Mouse (Mus musculus) T-cell, adult 2 months (primary cell): ENCODE results near the gene Ablim1.

Experiments
- DNase-seq: peaks from one replicate; pipeline ENCODE4 v3.0.0; 2022; ENCODE audit warnings: low spot score

Ablim1 gene

GRCm38 (mm10) chr19:57010064-57010463 is 304.7 kb downstream of the Ablim1 start:
- DNase-seq = no peak

- no peak for DNase-seq
Measured at GRCm38 (mm10) chr19:57009653-57010052, 305.1 kb downstream of the Ablim1 start.

GRCm38 (mm10) chr19:57007781-57008710 is 306.7 kb downstream of the Ablim1 start, which contains the start of gene Afap1l2:
Gene Afap1l2 (minus strand): TSS chr19:57008228.
- no peak for DNase-seq

- no peak for DNase-seq
Measured at GRCm38 (mm10) chr19:57007291-57007690, 307.4 kb downstream of the Ablim1 start.

- DNase-seq = no peak
Measured at GRCm38 (mm10) chr19:57006841-57007240, 307.9 kb downstream of the Ablim1 start.

GRCm38 (mm10) chr19:57005062-57005461 is 309.7 kb downstream of the Ablim1 start:
- DNase-seq = no peak

- no peak for DNase-seq
Measured at GRCm38 (mm10) chr19:57003460-57003810, 311.3 kb downstream of the Ablim1 start.

- no peak for DNase-seq
Measured at GRCm38 (mm10) chr19:57002741-57003459, 311.8 kb downstream of the Ablim1 start.

- DNase-seq = no peak
Measured at GRCm38 (mm10) chr19:57001926-57002325, 312.8 kb downstream of the Ablim1 start.

- DNase-seq = no peak
Measured at GRCm38 (mm10) chr19:57000592-57000991, 314.1 kb downstream of the Ablim1 start.

- no peak for DNase-seq
Measured at GRCm38 (mm10) chr19:56999781-57000180, 314.9 kb downstream of the Ablim1 start.

GRCm38 (mm10) chr19:56998910-56999309 is 315.8 kb downstream of the Ablim1 start:
- DNase-seq = no peak

- no peak for DNase-seq
Measured at GRCm38 (mm10) chr19:56998331-56998730, 316.4 kb downstream of the Ablim1 start.

- no peak for DNase-seq
Measured at GRCm38 (mm10) chr19:56997164-56997599, 317.5 kb downstream of the Ablim1 start.

GRCm38 (mm10) chr19:56995441-56995840 is 319.3 kb downstream of the Ablim1 start:
- DNase-seq = no peak

- no peak for DNase-seq
Measured at GRCm38 (mm10) chr19:56994653-56995052, 320.1 kb downstream of the Ablim1 start.

- no peak for DNase-seq
Measured at GRCm38 (mm10) chr19:56993763-56994162, 321.0 kb downstream of the Ablim1 start.

- no peak for DNase-seq
Measured at GRCm38 (mm10) chr19:56992978-56993545, 321.7 kb downstream of the Ablim1 start.

GRCm38 (mm10) chr19:56990367-56991111 is 324.2 kb downstream of the Ablim1 start:
- DNase-seq = no peak

- no peak for DNase-seq
Measured at GRCm38 (mm10) chr19:56989171-56989570, 325.5 kb downstream of the Ablim1 start.

- no peak for DNase-seq
Measured at GRCm38 (mm10) chr19:56984229-56984628, 330.5 kb downstream of the Ablim1 start.

- DNase-seq = no peak
Measured at GRCm38 (mm10) chr19:56983757-56984156, 331.0 kb downstream of the Ablim1 start.
